Mouse (Mus musculus) embryo, embryonic 11.5 days (tissue): ENCODE measurements around the gene Pfn2.
"Not testable (repeated sequence)": the region's sequence is repeated elsewhere in the genome, so short reads cannot be mapped to it uniquely, and the experiment has no call there.

ENCODE experiments used
- DNase-seq: peaks from one replicate; pipeline ENCODE4 v3.0.0-alpha.2; 2012; ENCODE audit warnings: low read depth, low spot score

Pfn2 gene

GRCm38 (mm10) chr3:57847760-57848185, at the start of gene Pfn2:
TSS of gene Pfn2 (minus strand) at chr3:57848079.
- DNase-seq, result peak; percentile 76

- DNase-seq, result no peak
Measured at GRCm38 (mm10) chr3:57882945-57883344, 35.1 kb upstream of the Pfn2 start.

- DNase-seq, result peak; percentile 39
Measured at GRCm38 (mm10) chr3:57846912-57847759, 743 bp downstream of the Pfn2 start.

- DNase-seq, result no peak
Measured at GRCm38 (mm10) chr3:57846662-57846911, 1.3 kb downstream of the Pfn2 start.

GRCm38 (mm10) chr3:57845786-57846661, 1.9 kb downstream of the Pfn2 start:
- DNase-seq, result peak; percentile 13

GRCm38 (mm10) chr3:57843775-57844174, 4.1 kb downstream of the Pfn2 start:
- peak; percentile 14 for DNase-seq

GRCm38 (mm10) chr3:57836911-57837310, 11.0 kb downstream of the Pfn2 start:
- no peak for DNase-seq

GRCm38 (mm10) chr3:57833585-57833984, 14.3 kb downstream of the Pfn2 start:
- no peak for DNase-seq

GRCm38 (mm10) chr3:57825866-57826265, 22.0 kb downstream of the Pfn2 start:
- DNase-seq, result no peak

- DNase-seq, result no peak
Measured at GRCm38 (mm10) chr3:57815447-57815846, 32.4 kb downstream of the Pfn2 start.

- DNase-seq, result not testable (repeated sequence)
Measured at GRCm38 (mm10) chr3:57795071-57795470, 52.8 kb downstream of the Pfn2 start.
